Mouse (Mus musculus): ENCODE results near the gene Nlgn1.

The Nlgn1 gene

DNA sequence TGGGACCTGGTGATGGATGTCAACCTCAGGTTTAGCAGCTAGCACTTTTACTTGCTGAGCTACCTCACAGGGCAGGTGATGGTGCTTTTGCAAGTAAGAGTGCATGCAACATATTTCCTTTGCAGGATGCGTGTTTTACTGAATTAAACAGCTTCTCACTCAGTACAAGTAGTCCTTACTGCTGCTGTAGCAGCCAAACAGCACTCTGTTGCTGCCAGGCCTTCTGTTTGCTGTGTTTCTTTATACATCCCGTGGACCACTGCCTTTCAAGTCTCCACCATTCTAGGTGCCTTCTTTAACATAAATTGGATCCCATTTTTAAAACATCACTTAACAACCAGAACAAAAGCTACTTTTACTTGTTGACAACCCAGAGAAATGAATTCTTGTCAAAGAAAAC is 502.0 kb downstream of the Nlgn1 start:
- DNase-seq (ENCODE audit: low spot score in 2 of 2), result no peak

DNA sequence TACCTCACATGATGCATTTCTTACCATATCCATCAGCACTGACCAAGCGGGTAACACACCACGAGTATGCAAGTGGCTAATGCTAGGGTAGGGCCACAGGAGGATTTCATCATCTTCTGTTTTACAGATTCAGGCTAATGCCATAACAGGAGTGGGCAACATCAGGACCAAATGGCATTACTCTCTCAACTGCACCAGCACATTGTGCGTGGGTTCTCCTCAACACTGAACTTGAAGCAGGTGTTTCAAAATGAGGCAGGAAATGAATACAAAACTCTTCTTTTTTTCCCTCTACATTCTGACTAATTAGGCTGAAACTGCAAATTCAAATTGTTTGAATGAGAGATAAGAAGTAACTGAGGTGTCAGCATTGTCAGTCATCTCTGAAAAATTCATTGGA is 518.9 kb downstream of the Nlgn1 start:
- DNase-seq (ENCODE audit: low spot score in 2 of 2), result no peak

DNA sequence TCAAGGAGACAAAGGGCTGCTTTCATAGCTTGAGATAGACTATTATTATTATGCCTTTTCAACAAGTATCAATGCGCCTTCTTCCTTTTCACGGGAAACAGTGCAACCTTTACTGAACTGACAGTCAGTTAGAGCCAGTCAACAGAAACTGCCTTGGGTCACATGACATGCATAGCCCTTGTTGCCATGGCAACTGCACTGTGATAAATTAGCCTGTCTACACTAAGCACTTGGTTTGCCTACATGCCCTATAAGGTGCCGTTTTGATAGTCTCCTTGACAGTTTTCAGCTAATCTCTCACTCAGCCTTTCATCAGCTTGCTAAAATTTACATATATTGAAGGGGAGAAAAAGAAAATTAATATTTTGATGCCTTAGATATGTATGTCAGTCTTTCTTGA is 524.7 kb downstream of the Nlgn1 start:
- DNase-seq (ENCODE audit: low spot score in 2 of 2), result peak; percentile 34 to 42

DNA sequence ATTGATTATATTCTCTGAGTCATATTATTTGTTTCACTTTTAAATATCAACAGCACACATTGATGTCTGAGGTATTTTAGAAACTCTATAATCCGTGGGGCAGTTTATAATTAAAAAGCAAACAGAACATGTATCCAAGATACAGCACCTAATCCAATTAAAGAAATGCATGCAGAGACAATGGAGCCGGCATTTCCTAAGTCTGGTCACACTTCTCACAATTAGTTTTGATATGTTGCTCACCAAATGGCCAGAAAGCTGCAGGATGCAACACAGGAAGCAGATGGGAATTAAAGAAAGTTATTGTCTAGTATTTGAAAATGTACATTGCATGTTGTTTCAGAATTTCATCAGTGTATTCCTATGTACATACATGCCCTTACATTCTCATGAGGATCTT is 550.6 kb downstream of the Nlgn1 start:
- no peak for DNase-seq (ENCODE audit: low spot score in 2 of 2)

DNA sequence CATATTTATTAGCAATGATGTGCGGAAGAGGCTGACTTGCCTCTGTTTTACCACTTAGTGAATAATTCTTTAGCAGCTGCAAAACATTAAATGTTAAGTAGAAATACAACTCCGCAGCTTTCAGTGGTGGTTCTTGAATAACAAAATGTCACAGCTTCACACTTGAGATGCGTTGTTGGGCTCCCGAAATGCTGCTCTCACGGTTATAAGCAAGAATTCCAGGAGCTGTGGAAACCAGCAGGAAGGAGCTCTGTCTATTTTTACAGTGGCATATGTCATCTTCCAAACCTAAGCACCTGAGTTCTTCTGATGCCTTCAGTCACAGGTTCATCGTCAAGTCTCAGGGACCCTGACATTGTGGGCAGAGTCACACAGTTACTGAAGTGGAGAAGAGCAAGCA is 556.8 kb downstream of the Nlgn1 start:
- DNase-seq (ENCODE audit: low spot score in 2 of 2), result no peak

DNA sequence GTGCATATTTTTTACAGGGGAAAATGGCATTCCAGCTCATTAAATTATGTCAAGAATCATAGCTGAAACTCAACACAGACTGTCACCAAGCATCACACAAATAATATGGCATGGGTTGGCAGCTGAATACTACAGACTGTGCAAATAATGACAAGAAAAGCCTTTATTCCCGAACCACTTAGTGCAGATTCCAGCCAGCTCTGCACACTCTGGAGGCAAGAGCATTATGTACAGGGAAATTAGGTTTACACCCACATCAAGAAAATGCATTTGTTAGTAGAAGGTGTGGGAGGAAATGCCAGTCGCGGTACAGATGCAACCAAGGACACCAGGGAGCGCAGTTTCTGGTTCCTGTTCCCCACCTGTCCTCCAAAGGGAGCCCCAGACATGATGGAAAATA is 558.4 kb downstream of the Nlgn1 start:
- no peak for DNase-seq (ENCODE audit: low spot score in 2 of 2)

DNA sequence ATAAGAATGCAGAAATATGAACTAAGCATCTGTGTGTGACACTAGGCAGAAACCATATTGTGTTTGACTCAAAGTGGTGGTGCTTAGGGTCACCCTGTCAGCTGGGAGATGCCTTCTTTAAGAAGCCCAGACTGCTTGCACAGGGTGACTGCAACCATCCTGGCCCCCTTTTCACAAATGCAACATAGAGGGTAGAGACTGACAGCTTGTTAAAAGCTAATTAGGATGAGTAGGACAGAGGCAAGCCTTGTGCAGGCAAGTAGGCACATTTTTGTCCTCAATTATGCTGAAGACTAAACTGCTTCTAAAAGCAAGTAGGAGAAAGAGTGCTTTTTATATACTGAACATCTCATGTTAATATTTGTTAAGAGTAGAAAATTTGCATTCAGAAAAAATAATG is 558.8 kb downstream of the Nlgn1 start:
- DNase-seq (ENCODE audit: low spot score in 2 of 2), result no peak

DNA sequence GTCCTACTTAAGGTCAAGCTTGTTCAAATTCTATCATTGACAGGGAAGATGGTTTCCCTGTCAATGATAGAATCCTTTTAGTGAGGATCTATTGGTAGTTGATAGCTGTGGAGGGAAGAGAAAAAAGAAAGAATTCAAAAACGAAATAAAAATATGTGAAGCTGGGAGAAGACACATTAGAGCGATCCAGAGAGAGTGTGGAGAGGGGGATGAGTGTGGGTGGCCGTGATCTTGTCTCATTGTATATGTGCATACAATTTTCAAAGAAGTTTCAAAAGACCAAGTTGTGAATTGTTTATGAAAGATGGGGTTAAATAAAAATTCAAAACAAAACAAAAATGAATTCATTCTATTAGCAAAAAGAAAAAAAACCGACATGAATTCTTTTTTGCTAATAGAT is 568.6 kb downstream of the Nlgn1 start:
- DNase-seq (ENCODE audit: low spot score in 2 of 2), result no peak

DNA sequence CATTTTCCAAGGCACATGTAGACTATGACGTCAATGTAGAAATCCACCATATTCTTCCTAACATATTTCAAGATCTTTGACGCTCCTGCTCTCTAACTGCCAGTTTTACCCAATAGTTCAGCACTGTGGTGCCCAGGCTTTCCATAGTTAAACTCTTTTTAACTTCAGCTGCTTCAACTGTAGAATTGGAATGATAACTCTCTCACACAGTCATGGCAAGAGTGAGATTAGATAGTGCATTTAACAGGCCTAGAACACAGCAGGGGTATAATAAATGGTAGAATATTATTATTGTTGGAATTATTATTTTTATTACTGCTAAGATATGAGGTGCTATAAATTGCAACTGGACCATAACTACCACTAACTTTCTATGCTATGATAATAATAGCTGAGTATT is 574.4 kb downstream of the Nlgn1 start:
- no peak for DNase-seq (ENCODE audit: low spot score in 2 of 2)

DNA sequence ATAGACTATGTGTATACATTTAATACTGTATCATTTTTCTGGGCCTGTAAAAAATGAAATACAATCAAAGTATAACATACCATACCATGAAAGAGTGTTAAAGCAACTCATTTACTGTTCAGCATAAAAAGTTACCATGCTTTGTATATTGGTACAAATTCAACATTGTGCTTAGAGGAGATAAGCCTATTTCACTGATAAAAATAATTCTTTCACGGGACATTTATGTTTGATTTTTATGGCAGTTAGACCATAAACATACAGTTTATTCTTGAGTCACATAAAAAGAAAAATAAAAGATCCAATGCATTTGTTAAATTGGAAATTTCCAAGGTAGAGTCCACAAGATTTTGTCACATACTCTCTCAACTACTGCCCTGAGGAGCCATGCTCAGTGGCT is 608.1 kb downstream of the Nlgn1 start:
- DNase-seq (ENCODE audit: low spot score in 2 of 2), result no peak

DNA sequence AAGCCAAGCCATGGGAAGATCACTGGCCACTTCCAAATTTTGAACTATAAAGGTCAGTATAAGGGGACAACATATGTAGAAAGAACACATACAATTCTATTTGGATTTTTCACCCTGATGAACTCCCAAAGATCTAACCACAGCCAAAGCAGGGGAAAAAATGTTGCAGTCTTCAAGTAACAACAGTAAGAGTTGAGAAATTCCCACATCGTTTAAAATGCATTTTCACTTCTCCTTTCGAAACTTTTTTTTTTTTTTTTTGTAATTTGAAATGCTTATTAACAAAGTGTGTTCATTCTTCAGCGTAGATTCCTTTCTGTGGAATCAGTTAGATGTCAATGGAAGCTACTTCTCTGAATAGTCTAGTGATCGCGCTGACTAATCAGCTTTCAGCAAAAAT is 610.8 kb downstream of the Nlgn1 start:
- DNase-seq (ENCODE audit: low spot score in 2 of 2), result no peak

DNA sequence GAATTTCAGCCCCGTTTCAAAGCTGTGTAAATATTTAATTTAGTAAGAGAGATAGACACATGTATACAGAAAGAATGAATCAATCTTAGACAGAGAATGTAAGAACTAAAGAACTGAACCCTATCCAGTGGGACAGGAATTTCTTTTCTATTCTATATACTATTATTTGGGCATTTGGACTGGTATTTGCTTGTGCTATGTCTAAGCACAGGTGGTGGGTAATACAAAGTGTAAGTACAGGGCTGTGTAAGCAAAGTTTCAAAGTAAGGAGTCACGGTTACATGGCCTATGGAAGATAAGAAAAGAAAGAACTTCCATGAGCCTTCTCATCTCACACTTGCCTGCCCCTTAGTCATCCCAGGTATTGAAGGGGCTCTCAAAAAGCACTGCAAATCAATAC is 624.9 kb downstream of the Nlgn1 start:
- no peak for DNase-seq (ENCODE audit: low spot score in 2 of 2)

DNA sequence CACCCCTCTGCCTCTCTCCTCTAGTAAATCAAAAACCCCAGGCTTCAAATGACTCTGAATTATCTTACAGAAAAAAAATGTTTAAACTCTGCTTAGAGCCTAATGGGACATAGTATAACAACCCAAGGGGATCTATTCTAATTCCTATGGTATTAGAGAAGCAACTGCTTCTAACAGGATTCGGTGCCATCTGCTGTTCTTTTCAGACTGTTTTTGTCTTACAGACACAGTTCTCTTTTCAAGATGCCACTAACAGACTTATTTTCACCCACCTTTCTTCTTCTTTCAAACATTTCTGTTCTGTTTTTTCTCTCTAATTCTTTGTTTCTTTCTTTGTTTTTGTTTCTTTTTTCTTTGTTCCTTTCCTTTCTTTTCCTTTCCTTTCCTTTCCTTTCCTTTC is 635.0 kb downstream of the Nlgn1 start:
- no peak for DNase-seq (ENCODE audit: low spot score in 2 of 2)

DNA sequence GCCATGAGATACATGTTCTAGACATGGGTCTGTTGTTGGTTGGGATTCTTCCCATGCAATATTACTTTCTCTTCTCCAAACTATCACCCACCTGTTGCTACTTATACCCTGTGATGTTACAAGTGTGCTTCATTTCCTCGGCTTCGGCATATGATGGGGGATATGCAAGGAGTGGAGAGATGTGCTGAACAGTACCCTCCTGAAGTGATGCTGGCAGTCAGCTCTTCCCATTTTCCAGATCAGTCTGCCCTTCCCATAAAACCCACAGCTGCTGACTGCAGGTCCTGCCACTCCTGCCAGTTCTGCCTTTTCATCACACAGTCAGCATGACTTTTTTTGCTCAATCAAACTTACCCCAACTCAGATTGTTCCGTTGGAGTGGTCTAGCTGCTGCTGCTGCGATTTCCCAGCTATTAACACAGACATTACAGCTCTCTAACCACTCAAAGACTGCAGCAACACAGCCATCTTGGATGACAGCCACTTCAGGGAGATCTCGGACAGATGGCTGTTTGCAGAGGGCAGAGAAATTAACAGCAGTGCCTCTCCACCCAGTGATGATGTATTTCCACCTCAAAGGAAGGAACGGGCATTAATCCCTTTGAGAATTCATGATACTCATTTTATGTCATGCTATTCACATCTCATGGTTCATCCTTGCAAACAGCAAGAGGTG is 643.3 kb downstream of the Nlgn1 start:
- DNase-seq (ENCODE audit: low spot score in 2 of 2), result peak in 1 of 2 experiments; percentile 22

DNA sequence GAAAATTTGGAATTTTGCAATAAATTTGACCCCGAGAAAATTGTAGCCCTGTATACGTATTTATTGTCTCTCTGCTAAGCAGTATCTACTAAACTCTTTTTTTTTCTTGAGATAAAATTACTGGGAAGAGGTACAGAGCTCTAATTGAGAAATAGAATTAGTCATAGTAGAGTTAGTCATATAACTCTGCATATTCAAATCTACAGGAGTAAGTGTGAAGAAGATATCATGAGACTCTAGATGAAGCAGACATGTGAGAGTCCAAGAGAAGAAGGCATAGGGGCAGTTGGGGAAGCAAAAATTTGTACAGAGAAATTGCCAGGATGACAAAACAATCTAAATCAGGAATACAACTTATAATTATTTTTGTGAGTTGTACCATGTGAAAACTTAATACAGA is 648.6 kb downstream of the Nlgn1 start:
- no peak for DNase-seq (ENCODE audit: low spot score in 2 of 2)

DNA sequence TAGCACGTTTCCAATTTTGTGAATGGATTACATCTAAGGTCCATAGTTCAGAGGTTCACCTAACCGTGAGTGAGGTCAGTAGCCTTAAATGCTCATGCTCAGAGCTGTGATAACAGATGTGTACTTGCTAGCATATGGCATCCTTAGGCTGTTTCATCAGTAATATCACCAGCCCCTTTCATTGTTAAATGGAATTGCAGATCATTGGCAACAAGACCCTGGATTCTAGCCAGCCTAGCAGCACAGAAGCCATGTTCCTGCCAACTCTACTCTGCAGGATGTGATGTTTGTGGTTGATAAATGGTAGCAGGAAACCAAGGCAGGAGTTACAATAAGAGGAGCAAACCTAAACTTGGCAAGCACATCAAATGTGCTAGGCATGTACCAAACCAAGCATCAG is 652.9 kb downstream of the Nlgn1 start:
- DNase-seq (ENCODE audit: low spot score in 2 of 2), result peak in 1 of 2 experiments; percentile 37

DNA sequence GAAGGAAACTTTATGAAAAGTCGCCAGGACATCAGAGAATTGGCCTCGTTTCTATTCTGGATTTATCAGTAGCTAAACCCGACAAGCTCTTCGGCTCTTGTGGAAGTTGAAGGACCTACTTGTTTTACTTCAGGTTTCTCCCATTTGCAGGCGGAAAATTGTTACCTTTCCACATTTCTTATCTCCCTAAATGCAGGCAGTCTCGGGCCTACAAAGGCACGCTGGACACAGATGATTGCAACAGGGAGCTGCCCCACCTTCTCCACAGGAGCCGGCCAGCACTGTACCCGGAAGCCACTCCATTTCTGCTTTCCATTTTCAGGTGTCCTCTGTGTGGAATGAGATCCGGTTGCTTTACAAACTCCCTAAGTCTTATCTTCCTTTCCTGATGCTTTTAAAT is 656.4 kb downstream of the Nlgn1 start:
- no peak for DNase-seq (ENCODE audit: low spot score in 2 of 2)

DNA sequence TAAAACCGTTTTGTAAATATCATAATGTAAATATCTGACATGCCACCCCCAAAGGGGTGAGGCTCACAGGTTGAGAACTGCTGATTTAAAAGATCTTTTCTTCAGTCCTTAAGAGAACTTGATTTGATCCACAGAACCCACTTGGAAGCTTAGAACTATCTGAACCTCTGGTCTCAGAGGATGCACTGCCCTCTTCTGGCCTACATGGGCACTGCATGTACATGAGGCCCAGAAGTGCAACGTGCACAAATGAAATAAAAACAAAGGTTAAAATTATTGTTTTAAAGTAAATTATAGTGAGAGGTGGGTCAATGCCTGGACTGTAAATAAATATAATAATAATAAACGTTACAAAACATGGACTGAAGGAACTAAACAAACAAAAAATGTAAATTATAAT is 657.2 kb downstream of the Nlgn1 start:
- DNase-seq (ENCODE audit: low spot score in 2 of 2), result peak in 1 of 2 experiments; percentile 37

DNA sequence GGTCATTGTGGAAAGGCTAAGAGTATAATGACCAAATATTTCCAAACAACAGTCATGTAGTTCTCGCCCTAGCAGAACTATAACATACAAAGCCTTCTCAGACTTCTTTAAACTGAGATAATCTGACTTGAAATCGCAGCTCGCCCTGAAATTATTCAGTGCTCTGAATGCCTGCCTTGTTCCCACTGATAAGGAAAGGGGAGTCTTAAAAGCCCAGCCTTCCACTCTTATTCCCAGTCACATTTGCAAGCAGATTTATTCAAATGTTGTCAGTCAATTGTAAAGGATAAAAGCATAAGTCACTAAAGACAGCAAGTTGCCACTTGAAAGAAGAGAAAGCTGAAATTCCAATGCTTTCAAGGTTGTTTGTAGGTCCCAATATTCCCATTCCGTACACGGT is 658.9 kb downstream of the Nlgn1 start:
- no peak for DNase-seq (ENCODE audit: low spot score in 2 of 2)

DNA sequence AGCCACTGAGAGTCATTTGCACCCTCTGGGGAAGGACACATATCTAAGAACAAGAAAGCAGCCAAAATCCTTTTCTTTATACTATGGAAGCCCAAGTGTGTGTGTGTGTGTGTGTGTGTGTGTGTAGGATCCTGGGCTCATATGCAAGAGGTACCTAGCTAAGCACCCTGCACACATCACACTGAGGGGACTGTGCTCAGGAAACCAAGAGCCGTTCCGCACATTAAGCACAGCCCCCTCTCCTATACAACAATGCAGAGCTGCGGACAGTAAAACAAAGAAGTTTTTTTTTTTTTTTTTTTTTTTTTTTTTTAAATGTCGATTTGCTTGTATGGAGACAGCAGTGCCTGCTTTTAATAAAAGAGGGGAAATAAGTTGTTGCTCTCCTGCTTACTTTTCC is 659.5 kb downstream of the Nlgn1 start:
- no peak for DNase-seq (ENCODE audit: low spot score in 2 of 2)

DNA sequence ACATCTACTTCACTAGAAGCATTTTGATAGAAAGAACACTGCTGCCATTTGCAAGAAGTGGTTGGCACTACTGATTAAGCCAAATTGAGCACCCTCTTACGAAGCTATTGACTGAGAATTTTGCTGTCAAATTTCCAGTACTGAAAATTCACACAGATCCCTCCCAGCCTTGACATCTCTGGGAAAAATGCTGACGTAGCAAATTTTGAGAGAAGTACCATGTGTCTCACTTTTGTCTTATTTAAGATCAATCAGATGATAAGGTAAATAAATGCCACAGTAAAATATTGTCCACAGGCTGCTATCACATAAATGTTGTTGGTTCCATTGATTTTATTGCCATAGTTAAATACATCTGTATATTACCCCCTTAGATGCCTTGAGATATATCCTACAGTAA is 668.8 kb downstream of the Nlgn1 start:
- no peak for DNase-seq (ENCODE audit: low spot score in 2 of 2)

DNA sequence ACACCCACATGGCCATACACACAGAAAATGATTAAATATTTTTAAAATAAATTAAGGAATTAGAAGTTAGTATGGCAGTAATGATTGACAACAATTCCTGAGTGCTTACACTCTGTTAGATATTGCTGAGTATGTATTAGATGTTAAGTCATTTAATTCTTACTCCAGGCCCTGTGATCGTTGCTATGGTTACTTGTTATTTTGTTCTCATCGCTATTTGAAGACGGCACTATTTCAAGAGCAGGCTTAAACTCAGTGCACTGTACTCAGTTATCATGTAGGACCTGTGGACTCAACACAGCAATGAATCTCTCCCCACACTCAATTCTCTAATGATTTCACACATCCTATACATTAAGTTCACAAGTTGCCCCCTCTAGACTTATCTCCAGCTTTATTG is 672.0 kb downstream of the Nlgn1 start:
- no peak for DNase-seq (ENCODE audit: low spot score in 2 of 2)

DNA sequence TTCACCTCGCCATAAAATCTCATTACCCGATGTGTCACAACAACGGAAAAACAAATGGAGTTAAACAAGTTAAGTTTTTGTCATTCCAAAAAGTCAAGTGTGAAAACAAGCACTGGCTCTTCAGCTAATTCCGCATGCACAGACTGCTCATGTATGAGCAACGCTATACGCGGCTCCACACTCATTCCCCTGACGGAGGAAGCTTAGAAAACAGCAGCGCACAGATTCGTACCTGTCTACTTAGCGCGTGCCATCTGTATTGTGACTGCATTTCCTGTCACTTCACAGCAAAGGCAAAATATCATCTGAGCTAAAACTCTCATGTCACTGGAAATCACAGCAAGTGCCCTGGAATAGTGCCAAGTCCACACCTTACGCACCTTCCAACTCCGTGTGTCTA is 674.3 kb downstream of the Nlgn1 start:
- no peak for DNase-seq (ENCODE audit: low spot score in 2 of 2)

DNA sequence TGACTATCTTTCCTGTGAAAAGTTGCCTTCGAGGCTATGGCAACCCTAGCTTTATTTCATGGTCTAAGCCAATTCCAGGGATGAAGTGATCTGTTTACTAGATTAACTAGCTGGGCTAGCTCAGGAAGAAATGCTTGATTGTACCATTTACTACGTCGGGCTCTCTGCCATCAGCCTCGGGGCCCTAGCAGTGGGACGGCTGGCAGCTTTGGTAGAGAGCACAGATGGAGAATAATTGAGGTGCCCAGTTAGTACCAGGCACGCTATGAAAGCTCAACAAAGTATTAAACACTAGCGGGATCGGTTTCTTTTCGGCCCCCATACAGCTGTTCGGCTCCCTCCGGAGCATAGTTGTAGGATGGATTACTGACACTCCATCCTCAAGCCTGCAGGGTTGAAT is 675.2 kb downstream of the Nlgn1 start:
- peak in 1 of 2 experiments; percentile 46 for DNase-seq (ENCODE audit: low spot score in 2 of 2)

All from cerebellum, postnatal 4 days (tissue).